18 mouse cellular contexts compared by ENCODE assay signal in the genomic region with DNA sequence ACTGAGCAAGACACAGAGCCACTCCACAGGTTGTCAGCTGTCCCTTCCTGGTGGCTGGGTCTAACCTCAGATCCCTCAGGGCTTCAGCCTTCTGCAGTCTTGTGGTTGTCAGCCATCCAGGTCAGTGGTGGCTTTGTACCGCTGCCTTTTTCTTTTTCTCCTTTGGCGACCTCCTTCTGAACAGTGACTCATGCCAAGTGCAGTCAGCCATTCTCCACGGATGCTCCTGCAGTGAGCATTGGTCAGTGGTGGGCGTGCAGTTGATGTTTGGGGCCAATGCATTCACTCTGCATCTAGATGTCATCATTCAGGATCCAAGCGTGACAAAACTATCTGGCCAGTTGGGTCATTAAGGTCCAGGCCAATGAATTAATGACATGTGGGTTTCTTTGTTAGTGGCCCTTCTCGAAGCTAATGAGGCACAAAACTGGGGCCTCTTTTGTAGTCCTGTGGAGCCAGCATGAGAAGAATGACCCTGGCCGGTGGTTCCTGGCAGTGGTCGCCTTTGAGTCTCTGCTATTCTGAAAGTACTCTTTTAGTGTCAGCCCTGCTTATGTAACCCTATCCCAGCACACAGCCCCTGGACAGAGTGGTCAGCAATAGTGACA. TPM values are rescaled to one million over a fixed set of nuclear protein-coding genes. Genes with fewer than 3 reads are reported as not detected.
DNase-seq lines count a peak whose midpoint lies in the region; ATAC-seq and TF ChIP-seq lines count a peak whose summit lies in the region.
"Had no signal": no experiment of that assay in that cellular context is flagged by ENCODE, and none has a peak within 500 bp of the region (broad histone marks: within the 10 kb centered on the region; RNA-seq: fewer than 3 reads in every experiment).

No protein-coding gene starts in this region.

- no peak overlapping the region for H3K4me2 ChIP-seq in forebrain, embryonic 11.5 days (ENCODE audit: low read depth, low read length, severe bottlenecking)
- no peak overlapping the region for H3K4me2 ChIP-seq in forebrain, embryonic 12.5 days
- H3K4me2 ChIP-seq in myocyte (ENCODE audit: low read depth), result peak overlapping the region; percentile 63
- H3K4me2 ChIP-seq: kidney, embryonic 15.5 days; limb, embryonic 15.5 days; lung, embryonic 15.5 days; midbrain, embryonic 13.5 days had no signal

- H3K27ac ChIP-seq in forebrain, embryonic 11.5 days (ENCODE audit: low read depth, low read length), result no peak overlapping the region
- no peak overlapping the region for H3K27ac ChIP-seq in forebrain, embryonic 12.5 days
- peak overlapping the region; percentile 57; the same call in 1 of the 2 replicates for H3K27ac ChIP-seq in left cerebral cortex, adult 2 months
- H3K27ac ChIP-seq: kidney, embryonic 15.5 days; limb, embryonic 15.5 days; lung, embryonic 15.5 days; midbrain, embryonic 13.5 days had no signal

- H3ac ChIP-seq in myocyte (ENCODE audit: control insufficient read depth, insufficient read length), result no peak overlapping the region

- no peak for DNase-seq in forebrain, embryonic 11.5 days (ENCODE audit: low spot score)
- no peak for DNase-seq in left cerebral cortex, adult 2 months (ENCODE audit: extremely low spot score in 1 of 2, low spot score in 2 of 2)
- DNase-seq in left cerebral cortex, adult 18-20 months (ENCODE audit: low spot score in 2 of 2), result no peak
- peak; percentile 77 for DNase-seq in embryo, embryonic 10 days (ENCODE audit: low spot score)
- no peak for DNase-seq in heart, postnatal 36 days
- DNase-seq: adrenal gland, adult 2 months; cerebellum, postnatal 14 days; heart, postnatal 10 days; thymus, postnatal 25 days had no signal

- no peak overlapping the region for H3K4me3 ChIP-seq in forebrain, embryonic 11.5 days (ENCODE audit: low read depth, low read length)
- no peak overlapping the region for H3K4me3 ChIP-seq in forebrain, embryonic 12.5 days (replicated peaks)
- H3K4me3 ChIP-seq in left cerebral cortex, adult 2 months, result no peak overlapping the region
- peak overlapping the region; percentile 77 for H3K4me3 ChIP-seq in myocyte
- H3K4me3 ChIP-seq: erythroblast, embryonic 14.5 days; kidney, embryonic 15.5 days; limb, embryonic 15.5 days; lung, embryonic 15.5 days; midbrain, embryonic 13.5 days had no signal

- peaks cover 17% of the 10 kb centered on the region; the same call in 1 of the 2 replicates for H3K27me3 ChIP-seq in forebrain, embryonic 11.5 days (ENCODE audit: control insufficient read depth, insufficient read depth, low read length)
- peaks cover 35% of the 10 kb centered on the region for H3K27me3 ChIP-seq in forebrain, embryonic 12.5 days
- H3K27me3 ChIP-seq in myocyte (ENCODE audit: control insufficient read depth, insufficient read depth, insufficient read length), result no peaks in the 10 kb centered on the region

- peaks cover 3% of the 10 kb centered on the region; the same call in 1 of the 2 replicates for H3K4me1 ChIP-seq in forebrain, embryonic 11.5 days (replicated peaks; ENCODE audit: control insufficient read depth, insufficient read depth, low read length)
- H3K4me1 ChIP-seq in forebrain, embryonic 12.5 days, result peaks cover 22% of the 10 kb centered on the region

- H3K9ac ChIP-seq in forebrain, embryonic 11.5 days (ENCODE audit: low read length), result no peak overlapping the region
- H3K9ac ChIP-seq in forebrain, embryonic 12.5 days, result no peak overlapping the region
- H3K9ac ChIP-seq: kidney, embryonic 15.5 days; limb, embryonic 15.5 days; lung, embryonic 15.5 days; midbrain, embryonic 13.5 days had no signal

- no peak for TF ChIP-seq CTCF in left cerebral cortex, adult 2 months (IDR thresholded peaks at IDR 0.05)

- H3K79me2 ChIP-seq in myocyte (ENCODE audit: control insufficient read depth, insufficient read depth), result peaks cover 66% of the 10 kb centered on the region

- 0 out of 2 replicates have a peak, but pooled peaks have one; percentile 18 for ATAC-seq in forebrain, embryonic 11.5 days (replicated peaks; ENCODE audit: low FRiP score)
- ATAC-seq in forebrain, embryonic 12.5 days (ENCODE audit: low FRiP score), result no peak
- no peak for ATAC-seq in megakaryocyte, adult 5-6 weeks (ENCODE audit: poor library complexity, severe bottlenecking)
- ATAC-seq: midbrain, embryonic 13.5 days had no signal

- WGBS in forebrain, embryonic 11.5 days, result 29% methylated on average over 8 of the region's 8 CpGs
- WGBS in forebrain, embryonic 12.5 days, result 14% methylated on average over 8 of the region's 8 CpGs

- no peak for TF ChIP-seq POLR2A in myocyte (IDR thresholded peaks at IDR 0.05; ENCODE audit: insufficient read length, low read depth)

- H3K9me3 ChIP-seq in forebrain, embryonic 11.5 days (ENCODE audit: control insufficient read depth, low read length), result no peaks in the 10 kb centered on the region
- H3K9me3 ChIP-seq in forebrain, embryonic 12.5 days, result no peaks in the 10 kb centered on the region
- H3K9me3 ChIP-seq: kidney, embryonic 15.5 days; limb, embryonic 15.5 days; lung, embryonic 15.5 days; midbrain, embryonic 13.5 days had no signal

- intact Hi-C loops in left cerebral cortex, adult 2 months (cut with DNase I), result loop anchor here (5.0 kb wide), 1 partner anchor 144 kb away; no protein-coding TSS in a partner anchor
- intact Hi-C loops in heart, postnatal 36 days (cut with DNase I), result no loop called here

- H3K36me3 ChIP-seq in forebrain, embryonic 11.5 days (ENCODE audit: control insufficient read depth, insufficient read depth, low read length), result no peaks in the 10 kb centered on the region
- no peaks in the 10 kb centered on the region for H3K36me3 ChIP-seq in forebrain, embryonic 12.5 days (replicated peaks)
- H3K36me3 ChIP-seq in myocyte (ENCODE audit: control insufficient read depth, insufficient read depth), result peaks cover 5% of the 10 kb centered on the region
- H3K36me3 ChIP-seq: kidney, embryonic 15.5 days; limb, embryonic 15.5 days; lung, embryonic 15.5 days; midbrain, embryonic 13.5 days had no signal

TF ChIP-seq in myocyte, 11 proteins besides CTCF, POLR2A, EP300 and RAD21:
- TF ChIP-seq MYOD1 (IDR thresholded peaks at IDR 0.05; ENCODE audit: control insufficient read depth in 1 of 3, insufficient read length in 2 of 3, low read depth in 2 of 3), result peak in 1 of 3 experiments; percentile 78
- peak in 2 of 3 experiments; percentile 21 to 84 for TF ChIP-seq MYOG (IDR thresholded peaks at IDR 0.05; ENCODE audit: control insufficient read depth in 1 of 3, insufficient read depth in 1 of 3, insufficient read length in 2 of 3, low read depth in 2 of 3)
- TF ChIP-seq E2F4 (IDR thresholded peaks at IDR 0.05; ENCODE audit: insufficient read depth), result no peak
TF ChIP-seq in myocyte: peak in this region for 2.

RNA-seq across cellular contexts. Expression of gene Gcnt4, which starts 4.0 kb away (rescaled TPM):
- 0.11 and 0.13 TPM in 2 replicates for polyA plus RNA-seq in forebrain, embryonic 11.5 days (2014; fragmentation: Nextera tagmentation; extraction: Ambion mirVana)
- 0.05 and 0.08 TPM in 2 replicates for polyA plus RNA-seq in forebrain, embryonic 12.5 days (2016; fragmentation: Nextera tagmentation; extraction: Ambion mirVana)
- total RNA-seq in left cerebral cortex, adult 2 months (2021), result 10 to 100 TPM in 1 of 2 experiments, 1 to 10 TPM in 1; 9.9 to 15.1 TPM
- total RNA-seq in left cerebral cortex, adult 18-20 months (2021), result 10 to 100 TPM in 1 of 2 experiments, 1 to 10 TPM in 1; 9.9 to 12.9 TPM
- 3.1 TPM for polyA plus RNA-seq in myocyte (2012; fragmentation: generic; extraction: Trizol)
- total RNA-seq in megakaryocyte, adult 5-6 weeks (2015), result 0.09 and 0.11 TPM in 2 replicates
- 0.11 TPM in 1 of 2 replicates, not detected in the other for total RNA-seq in megakaryocyte, adult 5-6 weeks (2017)
- total RNA-seq in heart, postnatal 36 days (2021), result under 1 TPM; 0.05 to 0.14 TPM
- polyA plus RNA-seq: erythroblast, embryonic 14.5 days; neural tube, embryonic 14.5 days had no signal

Comparison
In these comparisons a context has a peak if more than half of its experiments do, and no peak if none do; other contexts are left out.
1. RNA of gene Gcnt4, which starts 4.0 kb away (total RNA-seq): 9.9 to 15.1 TPM in left cerebral cortex, adult 2 months and 9.9 to 12.9 TPM in left cerebral cortex, adult 18-20 months; 0.05 to 0.14 TPM in heart, postnatal 36 days and 0.09 to 0.11 TPM in megakaryocyte, adult 5-6 weeks; every median in the first group is over 4 times any median in the second.